Mouse (Mus musculus) bone marrow, adult 2 months (tissue): Measurements from ENCODE around the gene Raver2.

ENCODE experiments used
- CTCF ChIP-seq: fragments of 200-500 bp; IDR thresholded peaks from 2 replicates; pipeline ENCODE4 v1.5.1; 2011; ENCODE audit warnings: low read length, control low read depth; ENCODE audit not compliant: control insufficient read depth, insufficient read depth
- POLR2A ChIP-seq: fragments of 200-500 bp; IDR thresholded peaks from 2 replicates; pipeline ENCODE4 v1.6.1; 2011; ENCODE audit warnings: low read depth, mild to moderate bottlenecking, control low read depth, low read length, borderline replicate concordance; ENCODE audit not compliant: control insufficient read depth

DNA sequence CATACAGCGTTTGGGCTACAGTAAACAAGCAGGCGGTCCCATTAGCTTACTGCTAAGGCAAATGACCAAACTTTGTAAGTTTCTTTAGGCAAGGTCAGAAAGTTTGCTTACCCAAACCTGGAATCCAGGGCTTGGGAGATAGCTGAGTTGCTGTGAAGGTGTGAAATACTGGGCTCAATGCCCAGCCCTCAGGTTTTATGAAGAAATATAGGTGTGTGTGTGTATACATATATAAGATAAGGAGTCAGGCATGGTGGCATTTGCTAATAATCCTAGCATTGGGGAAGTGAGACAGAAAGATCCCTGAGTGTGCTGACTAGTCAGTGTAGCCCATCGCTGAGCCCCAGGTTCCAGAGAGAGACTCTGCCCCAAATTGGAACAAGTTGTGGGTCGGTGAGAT, 16.1 kb downstream of the Raver2 start:
- TF ChIP-seq POLR2A: no peak
- TF ChIP-seq CTCF: no peak
